In genomic region chr10:117530007-117530858, GRCm38 (mm10) we compare ENCODE assay signal across 20 mouse cellular contexts.
DNase-seq lines count a peak whose midpoint lies in the region; TF ChIP-seq lines count a peak whose summit lies in the region.
"Had no signal": no experiment of that assay in that cellular context is flagged by ENCODE, and none has a peak within 500 bp of the region (broad histone marks: within the 10 kb centered on the region; RNA-seq: fewer than 3 reads in every experiment).

No protein-coding gene starts in this region.

- no peaks in the 10 kb centered on the region for H3K79me2 ChIP-seq in CH12.LX (replicated peaks; ENCODE audit: control insufficient read depth, extremely low read depth, insufficient read depth, poor library complexity, severe bottlenecking)

- no peak overlapping the region for H3K4me3 ChIP-seq in CH12.LX (replicated peaks in 1 of 3; ENCODE audit: low read depth in 2 of 3, low read length in 2 of 3, poor library complexity in 1 of 3)
- H3K4me3 ChIP-seq in limb, embryonic 10.5 days = no peak overlapping the region
- H3K4me3 ChIP-seq: embryonic facial prominence, embryonic 13.5 days; embryonic facial prominence, embryonic 15.5 days; erythroblast, embryonic 14.5 days; forebrain, embryonic 13.5 days; forebrain, embryonic 15.5 days had no signal

- no peaks in the 10 kb centered on the region for H3K36me3 ChIP-seq in CH12.LX (replicated peaks in 1 of 2; ENCODE audit: control insufficient read depth in 1 of 2, insufficient read depth in 1 of 2, low read length in 1 of 2)
- H3K36me3 ChIP-seq in limb, embryonic 10.5 days = no peaks in the 10 kb centered on the region
- H3K36me3 ChIP-seq: embryonic facial prominence, embryonic 13.5 days; embryonic facial prominence, embryonic 15.5 days; forebrain, embryonic 15.5 days had no signal

- DNase-seq in 3T3-L1 (ENCODE audit: low read depth, low spot score) (peak; percentile 89), CH12.LX (ENCODE audit: extremely low read depth) (no peak)
- DNase-seq in limb, embryonic 10.5 days (ENCODE audit: low spot score) = no peak
- DNase-seq in urinary bladder, postnatal 36 days (ENCODE audit: low spot score in 2 of 2) = no peak
- DNase-seq in right cerebral cortex, postnatal 14 days = no peak
- DNase-seq: adrenal gland, adult 8-10 months; adrenal gland, postnatal 14 days; cerebellum, adult 11 months; cerebellum, adult 18-20 months; cerebellum, adult 8-10 months; cerebellum, adult 9-11 months; cerebellum, postnatal 14 days; cerebellum, postnatal 36 days; embryo, embryonic 11 days; forebrain, postnatal 0 days had no signal

- H3K9ac ChIP-seq in CH12.LX (ENCODE audit: insufficient read depth, low read depth) = no peak overlapping the region
- H3K9ac ChIP-seq: embryonic facial prominence, embryonic 13.5 days; embryonic facial prominence, embryonic 15.5 days; forebrain, embryonic 13.5 days; forebrain, embryonic 15.5 days; forebrain, postnatal 0 days had no signal

- TF ChIP-seq RAD21 in CH12.LX (IDR thresholded peaks at IDR 0.05; ENCODE audit: low read depth, low read length) = no peak

- H3K9me3 ChIP-seq in CH12.LX (replicated peaks; ENCODE audit: low read length) = peaks cover 9% of the 10 kb centered on the region
- H3K9me3 ChIP-seq in limb, embryonic 10.5 days (replicated peaks) = no peaks in the 10 kb centered on the region
- H3K9me3 ChIP-seq: embryonic facial prominence, embryonic 13.5 days; embryonic facial prominence, embryonic 15.5 days; forebrain, embryonic 13.5 days; forebrain, embryonic 15.5 days had no signal

- TF ChIP-seq EP300 in CH12.LX (IDR thresholded peaks at IDR 0.05; ENCODE audit: low read length) = no peak

- dilution Hi-C loops in CH12.LX (cut with MboI; ENCODE audit: extremely low pct_ligation_motif_present, extremely low pct_unique_long_range_greater_than_20kb, low sequenced_read_pairs) = no loop called here

- H3K4me1 ChIP-seq in CH12.LX (ENCODE audit: control insufficient read depth in 1 of 2, insufficient read depth in 2 of 2) = peaks cover 8 to 27% of the 10 kb centered on the region in 2 experiments
- H3K4me1 ChIP-seq in limb, embryonic 10.5 days = peaks cover 35% of the 10 kb centered on the region
- H3K4me1 ChIP-seq: forebrain, embryonic 13.5 days; forebrain, embryonic 15.5 days had no signal

- peaks cover 2% of the 10 kb centered on the region for H3K27me3 ChIP-seq in CH12.LX (replicated peaks)
- no peaks in the 10 kb centered on the region for H3K27me3 ChIP-seq in limb, embryonic 10.5 days (ENCODE audit: low read depth, poor library complexity, severe bottlenecking)
- H3K27me3 ChIP-seq: embryonic facial prominence, embryonic 13.5 days; embryonic facial prominence, embryonic 15.5 days; forebrain, embryonic 13.5 days; forebrain, embryonic 15.5 days had no signal

- TF ChIP-seq POLR2A in CH12.LX (IDR thresholded peaks at IDR 0.05; ENCODE audit: low read depth, low read length) = no peak

- 75% methylated on average over 15 of the region's 15 CpGs for WGBS in limb, embryonic 10.5 days

- no peak for TF ChIP-seq CTCF in CH12.LX (conservative IDR thresholded peaks at IDR 0.05 in 1 of 2, IDR thresholded peaks at IDR 0.05 in 1 of 2; ENCODE audit: low read depth in 2 of 2, low read length in 2 of 2)

- H3K27ac ChIP-seq in CH12.LX (ENCODE audit: insufficient read depth, low read depth) = no peak overlapping the region
- H3K27ac ChIP-seq in limb, embryonic 10.5 days = 0 out of 2 replicates have a peak overlapping the region, but pooled peaks have one; percentile 42
- H3K27ac ChIP-seq: embryonic facial prominence, embryonic 13.5 days; embryonic facial prominence, embryonic 15.5 days; forebrain, embryonic 13.5 days; forebrain, embryonic 15.5 days had no signal

- peak overlapping the region; percentile 37; the same call in 1 of the 2 replicates for H3K4me2 ChIP-seq in CH12.LX (ENCODE audit: insufficient read depth, low read depth, poor library complexity, severe bottlenecking)
- H3K4me2 ChIP-seq: embryonic facial prominence, embryonic 13.5 days; embryonic facial prominence, embryonic 15.5 days; forebrain, embryonic 13.5 days; forebrain, embryonic 15.5 days had no signal

- in situ Hi-C loops in CH12.LX (cut with MboI; ENCODE audit: low pct_ligation_motif_present, low pct_unique_long_range_greater_than_20kb, low sequenced_read_pairs) = no loop called here

TF ChIP-seq in CH12.LX, 34 proteins besides CTCF, POLR2A, EP300 and RAD21:
- TF ChIP-seq ZMIZ1 (IDR thresholded peaks at IDR 0.05; ENCODE audit: low read depth, low read length) (no peak), ETS1 (conservative IDR thresholded peaks at IDR 0.05; ENCODE audit: low read depth, low read length) (no peak), ZKSCAN1 (IDR thresholded peaks at IDR 0.05; ENCODE audit: borderline replicate concordance, low read depth, low read length) (no peak), MYC (IDR thresholded peaks at IDR 0.05; ENCODE audit: low read depth, low read length) (no peak), SMC3 (IDR thresholded peaks at IDR 0.05; ENCODE audit: low read depth, low read length) (no peak), KAT2A (IDR thresholded peaks at IDR 0.05; ENCODE audit: insufficient replicate concordance, low read length) (no peak), TBP (conservative IDR thresholded peaks at IDR 0.05; ENCODE audit: low read depth, low read length) (no peak), CHD1 (IDR thresholded peaks at IDR 0.05; ENCODE audit: low read depth, low read length) (no peak), MXI1 (IDR thresholded peaks at IDR 0.05; ENCODE audit: low read depth, low read length) (no peak), NELFE (IDR thresholded peaks at IDR 0.05; ENCODE audit: low read depth, low read length) (no peak), MEF2A (IDR thresholded peaks at IDR 0.05; ENCODE audit: borderline replicate concordance, low read depth, low read length) (no peak), POLR2AphosphoS2 (IDR thresholded peaks at IDR 0.05; ENCODE audit: low read depth, low read length) (no peak)
